Mouse (Mus musculus) left cerebral cortex, adult 11 months (tissue): ENCODE measurements around the gene Nudcd3.

Experiments
- DNase-seq: peaks from one replicate; pipeline ENCODE4 v3.0.0; 2022; ENCODE audit warnings: low spot score

Gene Nudcd3

GRCm38 (mm10) chr11:6178673-6179166 is 21.5 kb downstream of the Nudcd3 start:
- DNase-seq: no peak

DNA sequence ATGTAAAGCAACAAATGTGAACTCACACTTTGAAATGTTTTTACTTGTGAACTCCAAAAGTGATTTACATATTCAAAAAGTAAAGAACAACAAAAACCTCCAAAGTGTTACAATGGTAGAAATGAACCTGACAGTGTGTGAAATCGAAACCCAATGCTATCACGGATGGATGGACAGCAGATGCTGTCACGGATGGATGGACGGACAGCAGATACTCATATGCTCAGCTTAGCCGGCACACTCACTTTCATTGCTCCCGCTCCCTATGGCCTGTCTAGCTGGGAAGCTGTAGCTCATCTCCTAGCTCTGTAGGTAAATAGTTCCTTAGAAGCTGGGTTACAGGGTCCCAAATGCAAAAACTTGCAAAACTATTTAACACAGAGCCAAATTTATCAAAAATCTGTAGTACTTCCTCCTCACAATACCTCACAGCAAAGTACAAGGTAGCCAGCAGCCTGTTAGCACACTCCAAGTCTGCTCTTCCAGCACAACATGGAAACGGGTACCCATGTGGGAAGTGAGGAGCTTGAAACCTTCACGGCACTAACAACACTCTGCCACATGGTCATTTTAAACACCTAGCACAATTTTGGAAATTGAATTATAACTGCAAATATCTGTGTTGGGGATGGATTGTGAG is 22.3 kb downstream of the Nudcd3 start:
- DNase-seq: no peak

DNA sequence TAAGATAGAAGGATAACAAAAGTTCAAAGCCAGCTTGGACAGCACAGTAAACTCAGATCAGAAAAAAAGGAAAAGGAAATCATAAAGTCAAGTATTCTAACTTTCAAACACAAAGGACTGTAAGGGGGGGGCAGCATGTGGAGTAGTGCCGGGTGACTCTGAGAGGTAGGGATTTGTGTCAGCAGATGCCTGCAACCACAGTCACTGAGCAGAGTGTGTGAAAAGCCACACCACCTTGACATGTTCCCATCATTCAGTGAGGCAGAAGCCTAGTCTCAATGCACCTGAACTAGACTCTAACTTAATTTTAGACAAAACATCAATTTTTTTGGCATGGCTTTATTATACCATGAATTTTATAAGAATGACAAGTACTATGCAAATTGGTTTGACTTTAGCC is 24.7 kb downstream of the Nudcd3 start:
- DNase-seq: no peak

DNA sequence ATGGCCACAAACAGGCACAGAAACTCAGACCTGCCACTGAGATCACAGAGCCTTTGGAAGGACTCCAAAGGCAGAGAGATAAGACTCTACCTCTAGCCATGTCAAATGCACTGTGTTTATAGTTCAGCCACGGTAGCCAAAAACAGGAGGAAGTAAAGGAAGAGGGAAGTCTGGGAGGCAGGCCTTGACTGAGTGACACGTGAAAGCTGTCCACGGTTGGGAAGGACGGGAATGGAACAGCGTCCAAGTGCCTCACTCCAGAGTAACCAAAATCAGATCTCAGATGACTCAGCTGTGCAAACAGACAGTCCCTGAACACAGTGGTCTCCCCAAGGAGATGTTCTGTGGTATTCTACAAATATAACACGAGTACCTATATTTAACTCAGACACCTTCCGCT is 25.5 kb downstream of the Nudcd3 start:
- no peak for DNase-seq

DNA sequence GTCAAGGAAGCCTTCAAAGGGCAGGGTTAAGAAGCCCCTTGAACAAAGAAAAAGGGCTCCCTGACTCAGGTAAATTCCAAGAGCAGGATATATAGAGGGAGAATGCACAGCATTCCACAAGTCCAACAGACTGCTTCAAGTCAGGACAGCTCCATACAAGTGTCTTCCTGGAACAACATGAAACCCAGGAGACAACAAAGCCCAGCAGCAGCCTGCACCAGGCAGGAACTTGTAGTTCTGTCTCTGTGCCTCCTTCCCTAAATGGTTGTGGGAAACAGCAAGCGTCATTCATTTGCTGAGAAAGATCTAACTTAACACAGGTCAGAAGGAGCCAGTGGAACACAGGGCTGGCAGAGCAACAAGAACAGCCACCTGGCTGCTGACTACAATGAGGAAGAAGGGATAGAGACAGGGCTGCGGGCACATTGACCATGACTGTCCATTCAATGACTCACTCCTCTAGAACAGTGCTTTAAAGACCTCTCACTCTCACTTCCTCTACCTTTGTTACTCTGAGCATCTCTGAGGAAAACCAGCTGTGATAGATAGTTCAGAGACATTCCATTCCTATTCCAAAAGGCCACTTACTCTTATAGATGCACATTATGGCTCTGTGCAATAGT is 31.1 kb downstream of the Nudcd3 start:
- no peak for DNase-seq

DNA sequence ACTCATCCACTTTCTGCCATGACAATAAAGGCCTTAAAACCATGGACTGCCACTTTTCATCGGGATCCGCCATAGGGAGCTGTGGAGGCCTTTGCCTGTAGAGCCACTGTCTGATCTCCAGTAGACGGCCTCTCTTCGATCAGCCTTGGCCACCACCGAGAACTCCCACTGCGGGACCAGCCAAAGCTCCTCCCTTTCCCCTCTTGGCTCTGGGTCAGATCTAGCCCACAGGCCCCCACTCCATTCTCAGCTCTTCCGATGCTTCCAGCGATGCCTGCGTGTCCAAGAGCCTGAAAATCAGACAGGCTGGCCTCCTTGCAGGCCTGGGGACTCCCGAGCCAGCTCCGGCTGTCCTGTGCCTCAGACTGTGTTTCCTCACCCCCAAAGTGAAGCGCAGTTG is 33.9 kb downstream of the Nudcd3 start:
- no peak for DNase-seq

GRCm38 (mm10) chr11:6165391-6166081 is 34.7 kb downstream of the Nudcd3 start:
- no peak for DNase-seq

DNA sequence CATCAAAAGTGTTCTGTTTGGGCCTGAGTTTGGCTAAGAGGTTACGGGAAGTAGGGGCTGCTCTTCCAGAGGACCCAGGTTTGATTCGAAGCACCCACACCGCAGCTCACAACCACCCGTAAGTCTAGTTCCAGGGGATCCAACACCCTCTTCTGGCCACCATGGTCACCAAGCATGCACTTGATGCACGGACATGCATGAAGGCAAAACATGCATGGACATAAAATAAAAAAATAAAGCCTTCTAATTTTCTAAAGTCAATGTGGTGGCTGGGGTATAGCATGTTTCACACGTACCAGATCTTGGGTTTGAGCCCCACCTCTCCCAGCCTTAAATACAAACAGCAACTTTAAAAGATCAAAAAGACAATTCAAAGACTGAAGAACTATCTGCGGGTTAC is 35.4 kb downstream of the Nudcd3 start:
- no peak for DNase-seq

DNA sequence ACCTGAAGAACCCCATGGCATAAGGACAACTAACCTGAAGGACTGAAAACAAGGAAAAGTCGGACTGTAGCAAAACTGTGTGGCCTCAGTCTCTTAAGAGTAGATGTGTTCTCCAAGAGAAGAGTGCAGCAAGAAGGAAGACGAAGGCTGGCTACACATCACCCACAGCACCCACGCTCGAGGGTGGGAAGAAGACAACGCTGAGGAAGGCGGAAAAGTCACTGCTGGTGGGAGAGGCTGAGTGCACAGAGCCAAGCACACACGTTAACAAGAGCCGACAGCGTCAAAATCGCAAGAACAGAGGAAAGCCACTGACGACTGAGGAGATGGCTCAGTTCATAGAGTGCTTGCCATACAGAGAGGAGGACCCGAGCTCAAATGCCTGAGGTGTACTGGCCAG is 36.5 kb downstream of the Nudcd3 start:
- DNase-seq: no peak

- no peak for DNase-seq
These were observed 37.2 kb downstream of the Nudcd3 start for GRCm38 (mm10) chr11:6163062-6163461.

DNA sequence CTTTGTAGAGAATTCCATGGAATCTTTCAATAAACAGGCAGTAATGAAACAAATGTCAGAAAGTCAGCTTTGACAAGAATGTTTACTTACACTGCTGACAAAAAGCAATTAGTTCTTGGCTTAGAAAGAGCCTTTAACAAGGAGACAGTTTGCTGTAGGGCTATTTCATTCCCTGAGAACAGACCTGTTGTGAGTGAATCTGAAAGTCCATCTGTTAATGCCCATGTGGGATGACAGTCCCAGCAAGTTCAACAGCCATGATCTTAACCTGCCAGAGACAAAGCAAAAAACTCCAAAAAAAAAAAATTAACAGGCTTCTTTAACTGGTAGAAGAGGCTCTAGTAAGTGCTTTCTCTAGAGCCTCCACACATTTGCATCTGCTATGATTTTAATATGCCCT is 38.7 kb downstream of the Nudcd3 start:
- DNase-seq: no peak

- no peak for DNase-seq
These were observed 39.4 kb downstream of the Nudcd3 start for GRCm38 (mm10) chr11:6160663-6161271.

GRCm38 (mm10) chr11:6159704-6160275 is 40.4 kb downstream of the Nudcd3 start:
- no peak for DNase-seq

DNA sequence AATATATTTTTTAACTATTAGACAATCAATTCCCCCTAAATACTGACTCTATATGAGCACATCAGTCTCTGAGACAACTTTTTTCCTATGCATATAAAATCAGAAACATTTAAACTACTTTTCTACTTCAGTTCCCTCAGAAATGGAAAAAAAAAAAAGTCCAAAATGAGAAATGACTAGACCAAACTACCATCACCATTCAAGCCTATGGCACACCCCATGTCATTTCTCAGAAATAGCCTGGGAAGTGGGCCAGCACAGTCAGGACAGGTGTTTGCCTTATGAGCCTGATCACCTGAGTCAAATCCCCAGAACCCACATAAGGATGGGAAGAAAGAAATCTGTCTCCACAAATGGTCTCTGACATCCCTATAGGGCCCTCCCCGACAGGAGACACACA is 41.7 kb downstream of the Nudcd3 start:
- DNase-seq: no peak

DNA sequence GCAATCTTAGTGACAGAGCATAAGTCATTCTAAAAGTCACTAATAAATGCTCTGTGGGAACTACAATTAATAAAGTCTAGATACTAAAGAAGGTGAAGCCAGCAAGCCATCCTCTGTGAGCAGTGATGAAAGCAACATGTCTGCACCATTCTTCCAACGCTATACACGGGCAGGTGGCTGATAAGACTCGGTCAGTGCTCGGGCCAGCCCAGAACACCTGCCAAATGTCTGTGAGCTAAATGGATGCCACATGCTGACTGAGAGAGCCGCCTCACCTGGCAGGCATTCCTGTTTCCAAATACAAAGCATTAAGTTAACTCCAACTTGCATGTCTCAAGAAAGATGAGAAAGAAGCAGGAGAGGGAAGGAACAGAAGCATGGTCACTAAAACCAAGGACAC is 43.1 kb downstream of the Nudcd3 start:
- DNase-seq: no peak

- no peak for DNase-seq
These were observed 43.6 kb downstream of the Nudcd3 start for GRCm38 (mm10) chr11:6156651-6157050.

- peak; percentile 48 for DNase-seq
These were observed 46.0 kb downstream of the Nudcd3 start for GRCm38 (mm10) chr11:6154211-6154701.

DNA sequence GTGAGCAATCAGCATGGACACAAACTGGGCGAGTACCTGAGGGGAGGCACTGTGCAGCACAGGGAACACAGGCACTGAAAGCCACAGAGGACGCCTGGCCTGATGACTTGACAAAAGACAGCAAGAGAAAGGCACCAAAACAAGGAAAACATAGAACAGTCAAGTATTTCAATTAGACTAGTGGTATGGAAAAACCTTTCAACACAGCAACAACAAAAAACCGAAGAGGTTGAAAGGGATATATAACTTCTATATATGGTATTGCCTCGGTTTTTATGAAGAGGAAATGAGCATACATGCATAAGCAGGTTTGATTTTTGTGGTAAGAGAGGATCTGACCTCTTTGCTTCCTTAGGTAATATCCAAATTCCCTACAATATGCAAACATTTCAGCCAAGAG is 47.4 kb downstream of the Nudcd3 start:
- DNase-seq: no peak

- DNase-seq: no peak
These were observed 61.8 kb downstream of the Nudcd3 start for GRCm38 (mm10) chr11:6138233-6138950.

- DNase-seq: no peak
These were observed 67.3 kb downstream of the Nudcd3 start for GRCm38 (mm10) chr11:6132886-6133285.

GRCm38 (mm10) chr11:6130578-6130977 is 69.6 kb downstream of the Nudcd3 start:
- no peak for DNase-seq
